Mouse (Mus musculus) layer of hippocampus, adult 9-10 months (tissue): ENCODE results near the gene Ralgps2.

Source experiments
- DNase-seq: peaks from one replicate; pipeline ENCODE4 v3.0.0; 2022; ENCODE audit warnings: low spot score

Ralgps2 gene

GRCm38 (mm10) chr1:156905660-156906059, 33.8 kb downstream of the Ralgps2 start:
- no peak for DNase-seq

GRCm38 (mm10) chr1:156903899-156904298, 35.5 kb downstream of the Ralgps2 start:
- no peak for DNase-seq

GRCm38 (mm10) chr1:156901689-156902088, 37.7 kb downstream of the Ralgps2 start:
- no peak for DNase-seq

GRCm38 (mm10) chr1:156891561-156891960, 47.9 kb downstream of the Ralgps2 start:
- DNase-seq = no peak

- DNase-seq = no peak
Observed at GRCm38 (mm10) chr1:156888830-156889229, 50.6 kb downstream of the Ralgps2 start.

GRCm38 (mm10) chr1:156885879-156886278, 53.5 kb downstream of the Ralgps2 start:
- no peak for DNase-seq

GRCm38 (mm10) chr1:156884782-156885181, 54.6 kb downstream of the Ralgps2 start:
- no peak for DNase-seq

- no peak for DNase-seq
Observed at GRCm38 (mm10) chr1:156870616-156871015, 68.8 kb downstream of the Ralgps2 start.

GRCm38 (mm10) chr1:156870028-156870427, 69.4 kb downstream of the Ralgps2 start:
- DNase-seq = no peak

GRCm38 (mm10) chr1:156864240-156864639, 75.2 kb downstream of the Ralgps2 start:
- DNase-seq = no peak

GRCm38 (mm10) chr1:156863726-156864125, 75.7 kb downstream of the Ralgps2 start:
- DNase-seq = no peak

GRCm38 (mm10) chr1:156861475-156862043, 77.9 kb downstream of the Ralgps2 start:
- DNase-seq = no peak

- no peak for DNase-seq
Observed at GRCm38 (mm10) chr1:156860266-156860665, 79.2 kb downstream of the Ralgps2 start.

- no peak for DNase-seq
Observed at GRCm38 (mm10) chr1:156859711-156860250, 79.6 kb downstream of the Ralgps2 start.

- no peak for DNase-seq
Observed at GRCm38 (mm10) chr1:156859156-156859555, 80.3 kb downstream of the Ralgps2 start.

- DNase-seq = no peak
Observed at GRCm38 (mm10) chr1:156856666-156857065, 82.8 kb downstream of the Ralgps2 start.

- DNase-seq = no peak
Observed at GRCm38 (mm10) chr1:156854558-156854957, 84.9 kb downstream of the Ralgps2 start.

GRCm38 (mm10) chr1:156852872-156853271, 86.6 kb downstream of the Ralgps2 start:
- DNase-seq = no peak

- DNase-seq = no peak
Observed at GRCm38 (mm10) chr1:156852409-156852808, 87.0 kb downstream of the Ralgps2 start.

- DNase-seq = no peak
Observed at GRCm38 (mm10) chr1:156847098-156847497, 92.3 kb downstream of the Ralgps2 start.

- peak; percentile 8 for DNase-seq
Observed at GRCm38 (mm10) chr1:156841625-156842339, 97.6 kb downstream of the Ralgps2 start.

- DNase-seq = no peak
Observed at GRCm38 (mm10) chr1:156838695-156839094, 100.7 kb downstream of the Ralgps2 start.

- DNase-seq = no peak
Observed at GRCm38 (mm10) chr1:156838177-156838576, 101.2 kb downstream of the Ralgps2 start, which contains the start of gene Angptl1. TSS of gene Angptl1 (plus strand) at chr1:156838562.
